Mouse (Mus musculus) retina, adult 2 months (tissue): Measurements from ENCODE around the gene Olfr38.
A peak's percentile ranks its signal among the peaks of the same experiment; 100 is the strongest.

ENCODE experiments used
- DNase-seq: peaks from one replicate; pipeline ENCODE4 v3.0.0-alpha.2; 2012; ENCODE audit warnings: low read depth, low spot score

Olfr38 gene

GRCm38 (mm10) chr6:42756104-42756503 is at the start of gene Olfr38:
Olfr38 (plus strand) TSS chr6:42756404.
- no peak for DNase-seq

DNA sequence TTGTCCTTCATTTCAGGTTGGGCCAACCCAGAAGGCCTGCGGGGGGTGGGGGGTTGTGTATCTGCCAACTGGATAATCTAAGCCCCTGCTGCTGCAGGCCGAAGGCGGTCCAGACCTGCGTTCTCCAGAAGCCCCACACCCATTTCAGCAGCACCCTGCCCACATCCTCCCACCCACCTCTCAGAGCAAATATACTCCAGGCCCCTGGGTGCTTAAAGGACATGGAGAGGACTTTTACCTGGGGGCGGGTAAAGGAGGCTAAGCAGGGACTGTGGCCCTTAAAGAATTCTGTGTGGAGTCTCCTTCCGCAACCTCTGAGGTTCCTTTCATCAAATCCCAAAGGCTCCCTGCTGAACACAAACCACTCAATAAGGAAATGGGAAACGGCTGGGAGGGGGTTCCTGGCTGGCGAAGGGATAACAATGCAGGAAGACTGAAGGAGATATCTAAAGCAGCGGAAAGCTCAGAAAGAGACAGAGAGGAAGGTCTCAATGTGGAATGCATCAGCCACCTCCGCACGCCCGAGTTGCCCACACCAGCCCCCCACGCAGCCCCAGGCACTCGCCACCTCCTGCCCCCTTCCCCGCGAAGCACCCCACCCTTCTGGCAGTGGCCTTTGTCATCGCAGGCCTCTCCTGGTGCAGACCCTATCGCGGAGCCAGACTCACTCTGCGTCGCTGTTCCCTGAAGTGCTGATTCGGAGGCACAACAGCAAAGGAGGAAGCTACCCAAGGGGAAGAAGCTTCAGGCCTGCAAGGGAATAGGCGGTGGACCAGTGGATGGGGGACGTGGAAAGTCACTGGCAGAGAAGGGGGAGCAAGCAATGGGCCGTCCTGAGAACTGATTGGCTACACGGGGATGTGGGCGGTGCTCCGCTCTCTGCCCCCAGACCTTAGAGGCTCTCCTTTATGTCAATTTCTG is 46.7 kb upstream of the Olfr38 start, which contains the start of gene Tcaf1:
Gene Tcaf1 (minus strand): TSS at position 798 of the 921 bp plus-strand sequence.
- peak; percentile 39 for DNase-seq

DNA sequence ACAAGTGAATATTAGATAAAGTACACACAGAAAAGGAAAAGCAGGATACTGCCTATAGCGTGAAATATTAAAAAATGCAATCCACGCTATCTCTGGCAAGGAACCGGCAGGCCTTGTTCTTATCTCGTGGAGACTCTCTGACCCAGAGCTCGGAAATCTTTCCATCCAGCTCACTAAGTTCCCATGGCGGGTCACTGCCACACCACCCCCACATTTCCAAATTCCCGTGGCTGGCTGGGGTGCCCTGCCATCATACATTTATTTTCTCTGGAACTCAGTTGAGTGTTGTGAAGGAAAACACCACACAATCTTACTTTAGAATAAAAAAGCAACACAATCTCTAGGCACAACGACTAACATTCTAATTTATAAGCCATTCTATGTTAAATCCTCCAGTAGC is 41.5 kb upstream of the Olfr38 start:
- DNase-seq: no peak

GRCm38 (mm10) chr6:42717973-42718372 is 38.2 kb upstream of the Olfr38 start:
- no peak for DNase-seq

DNA sequence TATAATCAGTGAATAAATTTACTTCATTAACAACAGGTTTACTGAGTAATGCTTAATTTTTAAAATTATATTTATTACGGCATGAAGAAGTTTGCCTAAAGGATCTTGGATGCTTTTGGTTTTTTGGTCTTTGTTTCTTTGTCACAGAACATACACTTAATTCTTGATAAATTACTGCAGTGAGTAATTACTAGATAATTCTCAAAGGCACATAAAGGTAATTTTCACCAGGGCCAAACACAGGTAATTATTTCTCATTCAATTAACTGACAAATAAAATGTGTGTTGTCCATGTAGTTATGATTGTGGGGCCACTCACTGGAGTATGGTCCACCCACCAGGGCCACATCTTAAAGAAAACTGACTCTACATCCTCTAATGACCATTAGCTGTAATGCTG is 17.1 kb upstream of the Olfr38 start, which contains the start of gene Olfr453:
Gene Olfr453 (plus strand): TSS at position 301 of the 400 bp plus-strand sequence.
- no peak for DNase-seq

DNA sequence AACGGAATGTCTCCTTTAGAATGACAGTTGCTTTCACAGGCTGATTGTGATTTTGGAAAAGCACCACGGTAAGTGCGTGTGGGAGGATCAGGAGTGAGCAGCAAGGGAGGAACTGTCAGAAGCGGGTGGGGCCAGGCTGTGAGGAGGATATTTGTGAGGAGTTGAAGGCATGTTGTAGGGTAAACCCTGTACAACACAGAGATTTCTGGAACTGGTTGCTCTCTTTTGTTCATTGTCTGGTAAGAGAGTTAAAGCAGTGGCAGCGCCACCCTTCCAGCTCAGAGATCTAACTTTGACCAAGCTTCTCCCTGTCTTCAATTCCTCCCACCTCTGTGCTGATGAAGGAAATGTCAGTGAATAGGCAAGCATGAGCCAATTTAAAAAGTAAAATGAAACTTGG is 13.9 kb upstream of the Olfr38 start:
- no peak for DNase-seq

DNA sequence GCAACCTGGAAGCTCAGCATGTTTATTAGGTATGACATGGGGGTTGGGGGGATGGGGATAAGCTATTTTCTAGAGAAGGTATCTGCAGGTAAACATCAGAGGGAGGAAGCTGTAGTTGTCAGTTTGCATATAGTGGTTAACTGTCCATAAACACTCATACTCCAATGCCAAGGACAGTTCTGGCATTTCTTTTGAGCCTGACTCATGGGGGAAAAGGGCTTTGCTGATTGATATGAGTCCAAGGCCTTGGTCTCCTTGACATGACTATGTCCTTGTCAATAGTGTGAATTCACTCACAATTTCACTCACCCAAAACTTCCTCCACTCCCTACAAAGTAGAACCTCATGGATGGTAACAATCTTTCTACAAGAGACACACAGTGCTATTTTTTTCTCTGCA is 8.4 kb upstream of the Olfr38 start:
- no peak for DNase-seq

DNA sequence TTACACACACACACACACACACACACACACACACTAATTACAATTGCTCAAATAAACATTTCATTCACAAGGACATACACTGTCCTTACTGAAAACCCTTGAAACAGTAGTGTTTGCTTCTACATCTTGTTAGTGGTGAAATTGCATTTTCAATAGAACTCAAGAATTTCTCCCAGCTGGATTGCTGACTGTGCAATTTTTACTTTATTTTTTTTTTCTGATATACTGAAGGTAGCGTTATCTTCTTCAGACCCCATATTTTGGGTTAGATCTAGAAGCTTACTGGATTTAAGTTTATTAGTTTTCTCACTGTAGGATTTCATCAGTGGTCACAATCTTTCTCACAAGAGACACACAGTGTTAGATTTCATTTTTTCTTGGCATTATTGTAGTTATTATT is 20.9 kb downstream of the Olfr38 start:
- DNase-seq: no peak

GRCm38 (mm10) chr6:42784793-42785192 is 28.6 kb downstream of the Olfr38 start, which contains the start of gene Olfr452:
Olfr452 (plus strand) TSS chr6:42785093.
- no peak for DNase-seq

- DNase-seq: no peak
Observed at GRCm38 (mm10) chr6:42790247-42790948, 34.2 kb downstream of the Olfr38 start.

GRCm38 (mm10) chr6:42790949-42791556 is 34.8 kb downstream of the Olfr38 start:
- no peak for DNase-seq

DNA sequence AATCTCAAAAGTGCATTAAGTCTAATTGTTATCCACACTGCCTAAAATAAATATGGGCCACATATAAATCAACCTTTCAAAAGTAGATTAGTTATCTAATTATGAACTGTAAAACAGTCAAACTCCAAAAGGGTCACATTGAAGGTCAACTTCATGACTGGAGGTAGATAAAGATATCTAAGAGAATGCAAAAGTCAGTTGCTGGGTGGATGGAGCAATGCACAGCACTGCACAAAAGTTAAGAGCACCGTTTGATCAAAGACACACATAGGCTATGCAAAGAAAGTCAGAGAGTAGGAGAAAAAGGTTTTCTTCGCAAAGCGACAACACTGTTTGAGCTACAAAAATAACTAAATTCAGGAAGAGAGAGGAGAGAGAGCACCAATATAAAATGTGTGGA is 38.8 kb downstream of the Olfr38 start:
- no peak for DNase-seq

DNA sequence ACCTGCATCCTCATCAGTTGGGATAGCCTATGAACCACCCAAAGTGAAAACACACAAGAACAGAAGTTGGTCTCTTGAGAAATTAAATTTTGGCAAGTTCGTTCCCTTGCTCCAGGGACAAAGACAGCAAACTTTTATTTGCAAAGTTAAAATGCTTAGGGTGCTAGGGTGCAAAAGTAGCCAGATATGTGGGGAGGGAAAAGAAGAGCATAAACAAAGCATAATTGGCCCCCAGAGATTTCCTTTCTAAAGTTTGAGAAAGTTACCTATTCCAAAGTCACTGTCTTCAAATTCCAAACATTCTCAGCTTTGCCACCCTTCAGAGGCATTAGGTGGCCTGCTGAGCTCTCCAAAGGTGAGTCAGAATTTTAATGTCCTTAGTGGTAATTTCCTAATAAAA is 55.4 kb downstream of the Olfr38 start, which contains the start of gene Olfr450:
Gene Olfr450 (plus strand): TSS at position 301 of the 400 bp plus-strand sequence.
- DNase-seq: no peak
